Mouse (Mus musculus) spleen, adult 2 months (tissue): ENCODE data around the gene Tlx2. TPM values are rescaled to one million over a fixed set of nuclear protein-coding genes. Genes with fewer than 3 reads are reported as not detected.

Experiments
- DNase-seq, 2 experiments: peaks; one replicate each; pipeline versions ENCODE4 v3.0.0 to v3.0.0-alpha.2; 2012 to 2021; ENCODE audit warnings: low spot score in 2 of 2, low read depth in 1 of 2
- H3K27ac ChIP-seq: fragments of 200-500 bp; 2 replicates; pipeline ENCODE4 v1.5.1; 2012; ENCODE audit warnings: low read length, inconsistent platforms; ENCODE audit not compliant: insufficient read depth
- H3K27me3 ChIP-seq: fragments of 200-500 bp; 2 replicates; pipeline ENCODE4 v1.6.1; 2012; ENCODE audit warnings: mild to moderate bottlenecking, moderate library complexity, low read length, inconsistent platforms; ENCODE audit not compliant: control insufficient read depth, insufficient read depth
- H3K36me3 ChIP-seq: fragments of 200-500 bp; 2 replicates; pipeline ENCODE4 v1.6.1; 2012; ENCODE audit warnings: mild to moderate bottlenecking, low read length, inconsistent platforms; ENCODE audit not compliant: control insufficient read depth, insufficient read depth
- H3K4me1 ChIP-seq: fragments of 200-500 bp; 2 replicates; pipeline ENCODE4 v1.6.1; 2011; ENCODE audit warnings: inconsistent platforms; ENCODE audit not compliant: control insufficient read depth, insufficient read depth, insufficient read length
- H3K4me3 ChIP-seq: fragments of 200-500 bp; 2 replicates; pipeline ENCODE4 v1.5.1; 2011; ENCODE audit warnings: mild to moderate bottlenecking, inconsistent platforms; ENCODE audit not compliant: insufficient read depth, insufficient read length; ENCODE audit errors: extremely low read depth
- CTCF ChIP-seq: fragments of 200-500 bp; IDR thresholded peaks from 2 replicates; pipeline ENCODE4 v1.5.1; 2011; ENCODE audit warnings: mild to moderate bottlenecking, inconsistent platforms; ENCODE audit not compliant: insufficient read depth, insufficient read length, insufficient replicate concordance; ENCODE audit errors: extremely low read depth
- POLR2A ChIP-seq: fragments of 200-500 bp; IDR thresholded peaks from 2 replicates; pipeline ENCODE4 v1.6.1; 2011; ENCODE audit warnings: low read depth, low read length, inconsistent platforms
- WGBS: fragments of 180-500 bp; shearing (Covaris S2); methylation state at CpG from one replicate; pipeline ENCODE4 v1.1.7; 2018; 5-methylcytosine and 5-hydroxymethylcytosine counted together
- polyA plus RNA-seq: library from polyadenylated mRNA; depleted of rRNA; stranded (reverse); fragments of >200 nt; gene quantifications from 2 replicates; pipeline ENCODE4 v1.2.3, GENCODE M21; 2012

Gene Tlx2
- polyA plus RNA-seq, 1 experiment, result 0.16 TPM

DNA sequence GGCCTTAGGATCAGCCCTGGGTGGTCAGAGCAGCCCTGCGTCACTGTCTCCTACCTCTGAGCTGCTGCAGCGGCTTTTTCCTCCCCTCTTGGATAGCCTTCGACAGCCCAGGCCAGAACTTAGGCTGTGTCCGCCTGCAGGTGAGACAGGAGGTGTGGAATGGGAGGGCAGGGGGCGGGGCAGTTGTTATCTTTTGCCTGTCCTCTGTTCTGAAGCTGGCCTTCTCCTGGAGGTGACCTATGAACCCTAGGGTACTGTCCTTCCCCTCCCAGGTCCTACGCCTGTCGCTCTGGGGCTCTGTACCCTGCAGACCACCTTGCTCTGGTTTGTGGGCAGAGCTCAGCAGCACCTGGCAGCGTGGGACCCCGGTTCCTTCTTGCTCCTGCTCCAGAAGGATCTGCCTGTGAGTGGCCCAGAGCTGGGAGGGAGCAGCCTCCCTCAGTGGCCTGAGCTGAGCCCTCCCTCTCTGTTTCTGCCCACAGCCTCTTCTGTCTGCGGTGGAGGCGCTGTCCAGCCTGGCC is 33.1 kb upstream of the Tlx2 start:
- WGBS, result 93% methylated on average over 11 of the region's 11 CpGs
- no peak overlapping the region for H3K27ac ChIP-seq
- no peak for DNase-seq

GRCm38 (mm10) chr6:83101688-83102556 is 31.8 kb upstream of the Tlx2 start:
- Histone ChIP-seq H3K4me1 (peaks cover 13% of the 10 kb centered on the region), H3K27ac (peak overlapping the region; percentile 70), H3K4me3 (peak overlapping the region; percentile 68), H3K36me3 (no peaks in the 10 kb centered on the region; the same call in 1 of the 2 replicates), H3K27me3 (no peaks in the 10 kb centered on the region)
- TF ChIP-seq POLR2A (no peak), CTCF (peak; percentile 60)
- DNase-seq, result peak in 1 of 2 experiments; percentile 63
- WGBS, result under 1% methylated on average over 74 of the region's 74 CpGs

More for the DNA sequence above, 33.1 kb upstream of the Tlx2 start:
- H3K4me1 ChIP-seq, result peaks cover 13% of the 10 kb centered on the region
- TF ChIP-seq CTCF (no peak), POLR2A (no peak)
- H3K36me3 ChIP-seq, result no peaks in the 10 kb centered on the region; the same call in 1 of the 2 replicates
- H3K27me3 ChIP-seq, result no peaks in the 10 kb centered on the region
- no peak overlapping the region for H3K4me3 ChIP-seq

- H3K36me3 ChIP-seq, result no peaks in the 10 kb centered on the region; the same call in 1 of the 2 replicates
- H3K4me3 ChIP-seq, result peak within 1 kb of the TSS; percentile 68
- peak within 1 kb of the TSS; percentile 70 for H3K27ac ChIP-seq
- DNase-seq, result peak; percentile 82 to 93
- no peaks in the 10 kb centered on the region for H3K27me3 ChIP-seq
- peaks cover 13% of the 10 kb centered on the region for H3K4me1 ChIP-seq
- TF ChIP-seq CTCF, result peak; percentile 33; the same call in 1 of the 2 replicates
- TF ChIP-seq POLR2A, result no peak
- WGBS, result 1% methylated on average over 25 of the region's 25 CpGs
Observed at GRCm38 (mm10) chr6:83101316-83101687, 31.2 kb upstream of the Tlx2 start, which contains the start of the genes Ccdc142 and Gm42688. Gene Ccdc142 (plus strand): TSS chr6:83101601. Gene Gm42688 (plus strand): TSS chr6:83101617.

DNA sequence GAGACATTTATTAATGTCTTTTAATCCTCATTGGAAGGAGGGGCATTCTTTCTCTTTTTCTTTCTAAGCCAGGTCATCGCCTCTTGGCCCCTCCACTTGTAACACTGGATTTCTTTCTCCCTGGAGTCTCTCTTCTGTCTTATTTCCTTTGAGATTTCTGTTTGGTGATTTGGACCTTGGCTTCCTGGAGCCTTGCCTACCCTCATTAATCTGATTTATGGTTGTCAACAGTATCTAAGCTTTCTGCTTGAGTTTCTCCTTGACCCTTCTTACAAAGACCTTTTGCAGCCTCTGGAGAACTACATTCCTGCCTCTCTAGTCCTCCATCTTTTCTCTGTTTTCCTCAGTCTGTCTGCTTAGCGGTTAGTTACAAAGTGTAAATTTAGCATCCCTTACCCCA is 28.3 kb upstream of the Tlx2 start:
- no peak overlapping the region for H3K27ac ChIP-seq
- no peak for DNase-seq
- H3K36me3 ChIP-seq, result no peaks in the 10 kb centered on the region; the same call in 1 of the 2 replicates
- WGBS, result 79% methylated on average over 2 of the region's 2 CpGs
- TF ChIP-seq CTCF, result no peak
- TF ChIP-seq POLR2A, result no peak
- H3K27me3 ChIP-seq, result no peaks in the 10 kb centered on the region
- no peak overlapping the region for H3K4me3 ChIP-seq
- peaks cover 13% of the 10 kb centered on the region for H3K4me1 ChIP-seq

- Histone ChIP-seq H3K27ac (peak overlapping the region; percentile 68), H3K4me3 (no peak overlapping the region), H3K4me1 (no peaks in the 10 kb centered on the region), H3K27me3 (no peaks in the 10 kb centered on the region), H3K36me3 (no peaks in the 10 kb centered on the region)
- TF ChIP-seq CTCF, result no peak
- no peak for TF ChIP-seq POLR2A
- DNase-seq, result peak in 1 of 2 experiments; percentile 58
- 58% methylated on average over 6 of the region's 6 CpGs for WGBS
Observed at GRCm38 (mm10) chr6:83095968-83096367, 25.9 kb upstream of the Tlx2 start.

DNA sequence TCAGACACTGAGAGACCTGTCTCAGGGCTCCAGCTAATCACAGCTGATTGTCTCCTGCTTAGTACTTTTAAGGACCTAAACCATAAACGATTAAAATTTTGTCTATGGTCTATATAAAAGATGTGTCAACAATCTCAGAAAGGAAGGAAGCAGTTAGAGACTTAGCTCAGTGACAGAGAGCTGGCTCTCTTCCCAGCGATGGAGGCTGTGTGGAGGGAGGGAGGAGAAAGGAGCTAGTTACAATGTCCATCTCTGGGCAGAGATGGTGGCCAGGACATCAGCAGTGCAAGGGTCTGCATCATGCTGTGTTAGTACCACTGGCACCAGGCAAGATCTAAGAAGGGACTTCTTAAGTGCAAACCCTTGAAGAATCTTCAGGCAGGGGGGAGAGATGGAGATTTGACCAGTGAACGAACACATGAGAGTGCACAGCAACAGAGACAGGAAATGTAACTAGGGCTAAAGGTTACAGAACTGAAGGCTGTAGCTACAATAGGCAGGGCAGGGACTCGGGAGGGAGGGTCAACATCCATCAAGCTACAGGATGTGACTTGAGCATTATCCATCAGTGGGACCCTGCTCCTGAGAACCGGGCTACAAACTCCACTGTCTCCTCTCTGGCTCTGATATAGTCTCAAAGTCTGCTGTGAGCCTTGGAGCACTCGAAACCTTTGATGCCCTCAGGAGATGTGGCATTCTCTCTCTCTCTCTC is 22.5 kb upstream of the Tlx2 start:
- WGBS, result 16% methylated on average over 6 of the region's 6 CpGs
- H3K36me3 ChIP-seq, result no peaks in the 10 kb centered on the region
- peaks cover 3% of the 10 kb centered on the region; the same call in 1 of the 2 replicates for H3K27me3 ChIP-seq
- TF ChIP-seq CTCF, result no peak
- no peak for TF ChIP-seq POLR2A
- DNase-seq, result no peak
- H3K4me1 ChIP-seq, result no peaks in the 10 kb centered on the region
- H3K4me3 ChIP-seq, result no peak overlapping the region
- no peak overlapping the region for H3K27ac ChIP-seq

DNA sequence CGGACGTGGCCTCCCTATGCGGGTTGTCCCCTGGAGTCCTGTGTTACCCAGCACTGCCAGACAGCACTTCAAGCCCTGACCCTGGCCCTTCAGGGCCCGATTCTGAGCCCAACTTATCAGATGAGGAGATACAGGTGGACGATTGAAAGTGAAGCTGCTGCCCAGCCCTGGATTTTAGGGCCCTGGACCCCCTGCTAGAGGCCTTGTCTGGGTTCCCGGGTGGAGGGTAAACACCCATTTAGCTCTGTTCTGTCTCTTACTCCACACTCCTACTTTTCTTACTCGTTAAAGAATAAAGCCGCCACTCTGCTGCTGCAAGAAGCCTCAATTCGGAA is 17.8 kb upstream of the Tlx2 start:
- H3K4me1 ChIP-seq, result 0 out of 2 replicates have a peak, but pooled peaks cover 3% of the 10 kb centered on the region
- TF ChIP-seq CTCF, result no peak
- no peak for TF ChIP-seq POLR2A
- DNase-seq, result no peak

More for the DNA sequence above, 17.8 kb upstream of the Tlx2 start:
- Histone ChIP-seq H3K36me3 (no peaks in the 10 kb centered on the region), H3K4me3 (no peak overlapping the region), H3K27ac (no peak overlapping the region), H3K27me3 (peaks cover 12% of the 10 kb centered on the region)
- WGBS, result 45% methylated on average over 9 of the region's 9 CpGs
